Mouse (Mus musculus): ENCODE results near the gene Sox30. TPM values are rescaled to one million over a fixed set of nuclear protein-coding genes. Genes with fewer than 3 reads are reported as not detected.

Sox30 gene
- polyA plus RNA-seq, 1 experiment from 2014 or later: 0.17 TPM

DNA sequence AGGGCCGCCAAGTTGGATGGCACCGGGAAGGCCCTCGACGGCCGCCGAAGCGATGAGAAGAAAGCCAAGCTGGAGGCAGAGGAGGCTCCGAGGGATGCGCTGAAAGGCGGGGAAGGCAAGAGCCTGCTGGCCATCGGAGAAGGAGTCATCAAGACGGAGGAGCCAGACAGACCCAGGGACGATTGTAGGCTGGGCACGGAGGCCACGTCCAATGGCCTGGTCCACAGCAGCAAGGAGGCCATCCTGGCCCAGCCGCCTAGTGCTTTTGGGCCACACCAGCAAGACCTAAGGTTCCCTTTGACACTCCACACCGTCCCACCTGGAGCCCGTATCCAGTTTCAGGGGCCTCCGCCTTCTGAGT, 763 bp downstream of the Sox30 start:
- H3K9ac ChIP-seq (ENCODE audit: low read length): peak overlapping the region; percentile 96

DNA sequence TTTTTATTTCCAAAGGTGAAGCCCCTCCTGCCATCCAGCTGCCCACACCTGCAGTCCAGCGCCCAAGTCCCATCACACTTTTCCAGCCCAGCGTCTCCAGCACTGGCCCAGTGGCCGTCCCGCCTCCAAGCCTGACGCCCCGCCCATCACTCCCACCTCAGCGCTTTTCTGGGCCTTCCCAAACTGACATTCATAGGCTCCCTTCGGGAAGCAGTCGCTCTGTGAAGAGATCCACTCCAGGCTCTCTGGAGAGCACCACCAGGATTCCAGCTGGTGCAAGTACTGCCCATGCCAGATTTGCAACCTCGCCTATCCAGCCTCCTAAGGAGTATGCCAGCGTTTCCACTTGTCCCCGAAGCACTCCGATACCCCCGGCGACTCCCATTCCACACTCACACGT, 11.5 kb downstream of the Sox30 start:
- Histone ChIP-seq H3K4me1 (ENCODE audit: control insufficient read depth, insufficient read depth, low read length) (peaks cover 3% of the 10 kb centered on the region), H3K9me3 (replicated peaks; ENCODE audit: control insufficient read depth, low read length) (no peaks in the 10 kb centered on the region), H3K27me3 (ENCODE audit: control insufficient read depth, insufficient read depth, low read length) (no peaks in the 10 kb centered on the region), H3K36me3 (ENCODE audit: control insufficient read depth, insufficient read depth, low read length) (no peaks in the 10 kb centered on the region), H3K4me2 (ENCODE audit: low read depth, low read length) (peak overlapping the region; percentile 55), H3K4me3 (replicated peaks; ENCODE audit: low read length) (peak overlapping the region; percentile 38), H3K9ac (ENCODE audit: low read length) (peak overlapping the region; percentile 57; the same call in 1 of the 2 replicates), H3K27ac (ENCODE audit: low read length) (no peak overlapping the region)
- ATAC-seq (ENCODE audit: insufficient read depth, low FRiP score): peak; percentile 47; the same call in 1 of the 2 replicates
- WGBS: 6% methylated on average over 16 of the region's 16 CpGs

More for the DNA sequence above, 763 bp downstream of the Sox30 start:
- Histone ChIP-seq H3K4me1 (ENCODE audit: control insufficient read depth, insufficient read depth, low read length) (no peaks in the 10 kb centered on the region), H3K4me2 (ENCODE audit: low read depth, low read length) (peak overlapping the region; percentile 93), H3K4me3 (replicated peaks; ENCODE audit: low read length) (peak overlapping the region; percentile 68), H3K9me3 (replicated peaks; ENCODE audit: control insufficient read depth, low read length) (peaks cover 5% of the 10 kb centered on the region), H3K27me3 (ENCODE audit: control insufficient read depth, insufficient read depth, low read length) (no peaks in the 10 kb centered on the region), H3K27ac (ENCODE audit: low read length) (no peak overlapping the region), H3K36me3 (ENCODE audit: control insufficient read depth, insufficient read depth, low read length) (no peaks in the 10 kb centered on the region)
- WGBS: 41% methylated on average over 19 of the region's 19 CpGs
- ATAC-seq (ENCODE audit: insufficient read depth, low FRiP score): peak; percentile 16; the same call in 1 of the 2 replicates

DNA sequence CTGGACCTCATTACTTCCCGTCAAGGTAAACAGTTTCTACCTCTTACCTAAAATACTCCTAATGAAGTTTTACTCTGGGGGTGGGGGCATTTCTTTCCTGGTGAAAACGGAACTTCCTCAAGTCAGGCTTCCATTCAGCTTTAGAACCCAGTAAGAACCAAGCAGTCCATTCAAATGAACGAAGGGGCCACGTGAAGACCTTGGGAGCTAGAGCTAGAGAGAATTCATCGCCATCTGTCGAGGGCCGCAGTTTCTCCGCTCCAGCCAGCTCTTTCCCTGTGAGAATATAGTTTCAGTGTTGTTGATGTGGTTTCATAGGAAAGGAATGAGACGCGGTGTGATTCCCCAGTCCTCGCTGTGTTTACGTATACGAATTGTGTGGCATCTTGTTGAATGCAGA, 12.0 kb downstream of the Sox30 start:
- WGBS: 44% methylated on average over 13 of the region's 13 CpGs
- Histone ChIP-seq H3K4me1 (ENCODE audit: control insufficient read depth, insufficient read depth, low read length) (peaks cover 3% of the 10 kb centered on the region), H3K27ac (ENCODE audit: low read length) (no peak overlapping the region), H3K9me3 (replicated peaks; ENCODE audit: control insufficient read depth, low read length) (no peaks in the 10 kb centered on the region), H3K4me3 (replicated peaks; ENCODE audit: low read length) (peak overlapping the region; percentile 38), H3K36me3 (ENCODE audit: control insufficient read depth, insufficient read depth, low read length) (no peaks in the 10 kb centered on the region), H3K9ac (ENCODE audit: low read length) (no peak overlapping the region; the same call in 1 of the 2 replicates), H3K4me2 (ENCODE audit: low read depth, low read length) (peak overlapping the region; percentile 55), H3K27me3 (ENCODE audit: control insufficient read depth, insufficient read depth, low read length) (no peaks in the 10 kb centered on the region)
- no peak for ATAC-seq (ENCODE audit: insufficient read depth, low FRiP score)

DNA sequence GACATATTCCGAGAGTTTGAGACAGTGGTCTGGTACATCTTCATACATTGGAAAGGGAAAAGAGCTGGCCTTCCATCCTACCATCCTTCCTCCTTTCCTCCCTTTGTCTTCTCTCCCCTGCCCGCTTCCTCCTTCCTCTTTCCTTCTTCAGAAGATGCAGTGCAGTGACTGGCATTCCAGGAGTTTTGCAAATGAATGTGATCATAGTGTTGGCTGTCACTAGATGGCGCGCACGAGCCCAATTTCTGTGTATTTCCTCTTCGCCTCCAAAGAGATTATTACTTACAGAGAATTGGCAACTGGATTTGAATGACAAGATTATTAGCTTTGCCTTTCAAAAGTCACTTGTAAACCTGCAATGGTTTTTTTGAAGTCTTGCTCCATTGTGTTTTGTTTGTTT, 36.0 kb downstream of the Sox30 start:
- Histone ChIP-seq H3K27ac (ENCODE audit: low read length) (no peak overlapping the region), H3K9ac (ENCODE audit: low read length) (no peak overlapping the region), H3K27me3 (ENCODE audit: control insufficient read depth, insufficient read depth, low read length) (no peaks in the 10 kb centered on the region), H3K4me2 (ENCODE audit: low read depth, low read length) (no peak overlapping the region), H3K36me3 (ENCODE audit: control insufficient read depth, insufficient read depth, low read length) (no peaks in the 10 kb centered on the region), H3K4me1 (ENCODE audit: control insufficient read depth, insufficient read depth, low read length) (no peaks in the 10 kb centered on the region), H3K4me3 (replicated peaks; ENCODE audit: low read length) (no peak overlapping the region), H3K9me3 (replicated peaks; ENCODE audit: control insufficient read depth, low read length) (no peaks in the 10 kb centered on the region)
- 21% methylated on average over 6 of the region's 6 CpGs for WGBS
- ATAC-seq (ENCODE audit: insufficient read depth, low FRiP score): no peak

DNA sequence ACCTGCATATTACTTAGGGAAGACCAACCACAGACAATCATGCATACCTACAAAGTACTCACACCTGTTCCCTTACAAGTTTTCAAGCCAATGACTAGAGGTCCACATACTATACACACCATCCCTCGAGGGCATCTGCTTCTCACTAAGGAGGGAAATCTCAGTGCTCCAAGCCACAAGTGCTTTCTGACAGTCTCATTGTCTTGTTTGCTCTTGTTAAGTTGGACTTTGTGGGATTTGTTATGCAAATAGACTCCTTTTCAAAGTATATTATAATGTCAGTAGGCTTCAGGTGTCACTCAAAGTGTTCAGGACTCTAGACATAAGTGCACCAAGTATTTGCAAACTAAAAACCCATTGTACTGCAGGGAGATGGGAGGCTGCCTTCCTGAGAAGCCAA, 40.1 kb downstream of the Sox30 start:
- Histone ChIP-seq H3K9ac (ENCODE audit: low read length) (no peak overlapping the region), H3K4me2 (ENCODE audit: low read depth, low read length) (no peak overlapping the region), H3K27ac (ENCODE audit: low read length) (no peak overlapping the region), H3K9me3 (replicated peaks; ENCODE audit: control insufficient read depth, low read length) (no peaks in the 10 kb centered on the region), H3K4me3 (replicated peaks; ENCODE audit: low read length) (no peak overlapping the region), H3K36me3 (ENCODE audit: control insufficient read depth, insufficient read depth, low read length) (no peaks in the 10 kb centered on the region), H3K4me1 (ENCODE audit: control insufficient read depth, insufficient read depth, low read length) (no peaks in the 10 kb centered on the region), H3K27me3 (ENCODE audit: control insufficient read depth, insufficient read depth, low read length) (no peaks in the 10 kb centered on the region)
- WGBS: 83% methylated on average over 1 of the region's 1 CpGs
- no peak for ATAC-seq (ENCODE audit: insufficient read depth, low FRiP score)

DNA sequence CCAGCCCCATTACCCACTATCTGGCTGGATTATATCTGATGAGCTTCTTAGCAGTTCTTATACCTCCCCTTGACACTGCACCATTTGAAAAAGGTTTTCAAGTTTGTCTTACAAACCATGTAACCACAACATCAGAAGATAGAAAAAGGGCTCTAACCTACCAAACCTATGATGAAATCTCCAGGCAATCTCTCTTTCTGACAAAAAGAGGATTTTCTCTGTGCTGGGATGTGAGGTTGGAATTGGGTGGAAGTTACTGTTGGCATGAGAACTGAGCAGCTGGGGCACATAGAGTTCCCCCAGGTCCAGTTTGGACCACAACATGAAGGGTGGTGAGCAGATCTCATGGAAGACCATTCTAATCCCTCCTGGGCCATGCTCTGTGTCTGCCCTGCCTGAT, 41.7 kb downstream of the Sox30 start:
- Histone ChIP-seq H3K27ac (ENCODE audit: low read length) (no peak overlapping the region), H3K9me3 (replicated peaks; ENCODE audit: control insufficient read depth, low read length) (no peaks in the 10 kb centered on the region), H3K4me1 (ENCODE audit: control insufficient read depth, insufficient read depth, low read length) (no peaks in the 10 kb centered on the region), H3K4me3 (replicated peaks; ENCODE audit: low read length) (no peak overlapping the region), H3K27me3 (ENCODE audit: control insufficient read depth, insufficient read depth, low read length) (no peaks in the 10 kb centered on the region), H3K4me2 (ENCODE audit: low read depth, low read length) (no peak overlapping the region), H3K9ac (ENCODE audit: low read length) (no peak overlapping the region), H3K36me3 (ENCODE audit: control insufficient read depth, insufficient read depth, low read length) (no peaks in the 10 kb centered on the region)
- ATAC-seq (ENCODE audit: insufficient read depth, low FRiP score): no peak

DNA sequence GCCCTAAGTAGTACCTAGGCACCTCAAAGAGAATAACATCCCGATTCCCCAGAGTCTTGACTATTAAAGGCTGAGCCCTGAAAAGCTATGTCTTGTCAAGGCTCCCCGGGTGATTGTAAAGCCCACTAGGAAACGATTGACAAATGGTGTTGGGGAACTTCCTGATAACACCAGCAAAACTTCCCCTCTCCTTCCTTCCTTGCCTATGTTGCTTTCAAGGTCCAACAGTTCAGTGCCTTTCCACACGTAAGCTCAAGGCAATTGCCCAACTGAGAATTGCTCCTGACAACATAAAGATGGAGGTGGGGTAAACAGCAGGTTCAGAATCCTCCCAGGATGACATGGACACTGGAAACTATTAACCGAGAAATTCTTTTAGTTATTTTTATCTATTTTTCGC, 42.9 kb downstream of the Sox30 start:
- no peaks in the 10 kb centered on the region for H3K36me3 ChIP-seq (ENCODE audit: control insufficient read depth, insufficient read depth, low read length)
- WGBS: 81% methylated on average over 6 of the region's 6 CpGs
- H3K4me2 ChIP-seq (ENCODE audit: low read depth, low read length): no peak overlapping the region
- H3K27me3 ChIP-seq (ENCODE audit: control insufficient read depth, insufficient read depth, low read length): no peaks in the 10 kb centered on the region
- ATAC-seq (ENCODE audit: insufficient read depth, low FRiP score): no peak
- no peak overlapping the region for H3K4me3 ChIP-seq (replicated peaks; ENCODE audit: low read length)
- H3K27ac ChIP-seq (ENCODE audit: low read length): no peak overlapping the region
- no peaks in the 10 kb centered on the region for H3K9me3 ChIP-seq (replicated peaks; ENCODE audit: control insufficient read depth, low read length)
- H3K9ac ChIP-seq (ENCODE audit: low read length): no peak overlapping the region
- H3K4me1 ChIP-seq (ENCODE audit: control insufficient read depth, insufficient read depth, low read length): no peaks in the 10 kb centered on the region

DNA sequence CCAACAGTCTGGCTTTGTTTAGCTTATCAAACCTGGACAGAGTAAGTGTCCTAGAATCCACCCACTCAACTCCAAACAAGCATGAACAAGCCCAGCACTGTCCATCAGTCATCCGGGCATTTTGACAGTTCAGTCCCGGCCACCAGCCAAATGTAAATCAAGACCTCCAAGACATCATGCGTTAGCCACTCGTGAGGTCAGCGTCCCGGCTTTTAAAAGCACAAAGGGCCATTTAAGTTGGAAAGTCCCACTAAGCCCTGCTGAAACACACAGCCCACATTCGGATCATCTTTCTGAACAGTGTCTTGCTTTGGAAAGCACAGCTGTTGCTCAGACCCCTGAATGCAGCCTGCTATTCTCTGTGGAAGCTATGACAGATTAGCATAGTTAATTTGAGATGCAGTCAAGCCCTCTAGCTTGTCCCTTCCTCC, 45.9 kb downstream of the Sox30 start:
- Histone ChIP-seq H3K9ac (ENCODE audit: low read length) (no peak overlapping the region), H3K27me3 (ENCODE audit: control insufficient read depth, insufficient read depth, low read length) (no peaks in the 10 kb centered on the region), H3K27ac (ENCODE audit: low read length) (peak overlapping the region; percentile 28), H3K9me3 (replicated peaks; ENCODE audit: control insufficient read depth, low read length) (no peaks in the 10 kb centered on the region), H3K4me1 (ENCODE audit: control insufficient read depth, insufficient read depth, low read length) (no peaks in the 10 kb centered on the region), H3K4me2 (ENCODE audit: low read depth, low read length) (no peak overlapping the region), H3K4me3 (replicated peaks; ENCODE audit: low read length) (no peak overlapping the region), H3K36me3 (ENCODE audit: control insufficient read depth, insufficient read depth, low read length) (no peaks in the 10 kb centered on the region)
- peak; percentile 77; the same call in 1 of the 2 replicates for ATAC-seq (ENCODE audit: insufficient read depth, low FRiP score)
- WGBS: 16% methylated on average over 7 of the region's 7 CpGs

DNA sequence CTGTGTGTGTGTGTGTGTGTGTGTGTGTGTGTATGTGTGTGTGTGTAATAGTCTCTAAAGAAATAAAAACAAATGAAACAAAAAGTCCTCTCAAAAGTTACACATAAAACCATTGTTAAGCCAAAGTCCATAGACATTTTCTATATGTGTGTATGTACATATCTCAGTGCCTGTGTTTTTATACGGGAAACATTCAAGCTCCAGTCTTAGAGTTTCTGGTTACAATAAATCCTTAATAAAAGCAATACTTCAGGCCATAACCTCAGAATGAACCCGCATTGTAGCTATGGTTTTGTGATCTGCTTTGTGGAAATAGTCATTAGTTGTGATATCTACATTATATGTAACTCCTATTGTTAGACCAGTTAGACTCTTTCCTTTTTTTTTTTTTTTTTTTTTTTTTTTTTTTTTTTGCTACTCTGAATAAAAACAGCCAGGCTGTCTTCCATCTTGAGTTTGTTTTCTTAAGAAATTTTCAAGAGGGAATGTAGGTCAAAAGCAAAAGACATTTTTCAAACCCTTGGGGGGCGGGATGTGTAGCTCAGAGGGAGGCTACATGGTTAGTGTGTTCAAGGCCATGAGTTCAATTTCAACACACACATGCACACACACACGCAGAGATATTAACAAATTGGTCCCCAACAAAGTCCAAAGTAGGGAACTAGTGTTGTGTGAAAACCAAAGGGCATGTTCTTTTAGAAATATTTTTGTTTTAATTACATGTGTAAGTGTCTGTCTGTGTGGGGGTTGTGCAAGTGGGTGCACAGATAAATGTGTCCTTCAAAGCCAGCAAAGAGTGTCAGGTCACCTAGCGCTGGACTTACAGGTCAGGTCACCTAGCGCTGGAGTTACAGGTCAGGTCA, 48.1 kb downstream of the Sox30 start:
- no peak for ATAC-seq (ENCODE audit: insufficient read depth, low FRiP score)
- no peak overlapping the region for H3K9ac ChIP-seq (ENCODE audit: low read length)
- no peaks in the 10 kb centered on the region for H3K4me1 ChIP-seq (ENCODE audit: control insufficient read depth, insufficient read depth, low read length)
- no peak overlapping the region for H3K4me3 ChIP-seq (replicated peaks; ENCODE audit: low read length)
- 65% methylated on average over 6 of the region's 6 CpGs for WGBS
- H3K27me3 ChIP-seq (ENCODE audit: control insufficient read depth, insufficient read depth, low read length): no peaks in the 10 kb centered on the region
- H3K9me3 ChIP-seq (replicated peaks; ENCODE audit: control insufficient read depth, low read length): no peaks in the 10 kb centered on the region
- no peaks in the 10 kb centered on the region for H3K36me3 ChIP-seq (ENCODE audit: control insufficient read depth, insufficient read depth, low read length)
- H3K27ac ChIP-seq (ENCODE audit: low read length): no peak overlapping the region
- H3K4me2 ChIP-seq (ENCODE audit: low read depth, low read length): no peak overlapping the region

All from stomach, embryonic 16.5 days (tissue).